Comparison of ENCODE assay signal across 8 mouse cellular contexts in genomic region chr14:48246236-48246635, GRCm38 (mm10).
DNase-seq lines count a peak whose midpoint lies in the region; ATAC-seq and TF ChIP-seq lines count a peak whose summit lies in the region.

No protein-coding gene starts in this region.

- no peaks in the 10 kb centered on the region for H3K9me3 ChIP-seq in midbrain, embryonic 16.5 days (replicated peaks; ENCODE audit: control insufficient read depth, low read length, poor library complexity, severe bottlenecking)

- no peak overlapping the region for H3K4me2 ChIP-seq in midbrain, embryonic 16.5 days (ENCODE audit: low read length)

- TF ChIP-seq CTCF in layer of hippocampus, adult 2 months (conservative IDR thresholded peaks at IDR 0.05): no peak
- TF ChIP-seq CTCF in bone marrow macrophage, adult 2 months (IDR thresholded peaks at IDR 0.05; ENCODE audit: low read depth, low read length): no peak

- H3K9ac ChIP-seq in midbrain, embryonic 16.5 days (ENCODE audit: low read depth, low read length): no peak overlapping the region

- ATAC-seq in hematopoietic stem cell, adult 5-6 weeks (replicated peaks in 1 of 2; ENCODE audit: insufficient read depth in 1 of 2, low FRiP score in 2 of 2, low TSS enrichment in 1 of 2, low read depth in 1 of 2, poor library complexity in 2 of 2, severe bottlenecking in 2 of 2): peak; percentile 99
- peak; percentile 49; the same call in 1 of the 2 replicates for ATAC-seq in midbrain, embryonic 16.5 days

- TF ChIP-seq POLR2A in bone marrow macrophage, adult 2 months (IDR thresholded peaks at IDR 0.05; ENCODE audit: borderline replicate concordance, low read depth, low read length): no peak

- DNase-seq in layer of hippocampus, adult 9-11 months: peak; percentile 57
- DNase-seq in layer of hippocampus, adult 2 months (ENCODE audit: low spot score in 2 of 2): no peak
- DNase-seq in adrenal gland, postnatal 10 days: no peak
- DNase-seq in adrenal gland, adult 2 months: no peak
- DNase-seq in embryo, embryonic 11 days: no peak

- peaks cover 41% of the 10 kb centered on the region for H3K4me1 ChIP-seq in bone marrow macrophage, adult 2 months (ENCODE audit: control insufficient read depth, insufficient read depth, low read length)
- peaks cover 3% of the 10 kb centered on the region for H3K4me1 ChIP-seq in midbrain, embryonic 16.5 days (ENCODE audit: control insufficient read depth, insufficient read depth, low read length)

- no peaks in the 10 kb centered on the region for H3K27me3 ChIP-seq in midbrain, embryonic 16.5 days (ENCODE audit: control insufficient read depth, insufficient read depth, low read depth, low read length)

- no peaks in the 10 kb centered on the region for H3K36me3 ChIP-seq in midbrain, embryonic 16.5 days (ENCODE audit: control insufficient read depth, insufficient read depth, low read length)

- H3K4me3 ChIP-seq in layer of hippocampus, adult 2 months: no peak overlapping the region
- no peak overlapping the region for H3K4me3 ChIP-seq in bone marrow macrophage, adult 2 months (ENCODE audit: insufficient read depth, low read length)
- H3K4me3 ChIP-seq in midbrain, embryonic 16.5 days (ENCODE audit: low read depth, low read length): no peak overlapping the region

- WGBS in midbrain, embryonic 16.5 days: 62% methylated on average over 3 of the region's 3 CpGs

- H3K27ac ChIP-seq in layer of hippocampus, adult 2 months: no peak overlapping the region
- peak overlapping the region; percentile 12 for H3K27ac ChIP-seq in bone marrow macrophage, adult 2 months (ENCODE audit: insufficient read depth, low read depth, low read length)
- H3K27ac ChIP-seq in midbrain, embryonic 16.5 days (ENCODE audit: low read length): no peak overlapping the region
